Mouse (Mus musculus): ENCODE measurements at regions not wholly inside any gene's neighbourhood (a gene's known extent, or its start where the extent isn't known, plus 50 kb on each side); places are given as distances from the start of the nearest gene placed in this dataset.

DNA sequence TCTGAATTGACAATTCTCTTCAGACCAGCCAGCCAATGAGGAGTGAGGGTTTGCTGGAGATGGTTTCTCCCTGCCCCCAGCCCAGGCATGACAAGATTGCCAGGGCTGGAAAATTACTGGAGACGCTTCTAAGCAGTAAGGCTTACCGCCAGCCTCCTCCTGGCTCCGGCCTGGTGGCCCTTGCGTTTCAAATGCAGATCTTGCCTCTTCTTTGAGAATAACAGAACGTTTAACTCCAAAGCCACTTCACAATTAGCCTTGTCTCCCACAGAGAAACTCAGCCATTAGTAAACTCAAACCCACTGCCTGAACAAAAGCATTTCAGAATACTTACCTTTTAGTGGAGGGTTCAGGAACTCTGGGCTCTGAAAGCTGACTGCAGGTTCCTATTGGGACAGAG, 150.6 kb upstream of the Ajap1 start:
- DNase-seq (ENCODE audit: low read depth, low spot score), result peak; percentile 78
- no peaks in the 10 kb centered on the region for H3K9me3 ChIP-seq (ENCODE audit: control insufficient read depth, insufficient read depth, low read depth, low read length)

DNA sequence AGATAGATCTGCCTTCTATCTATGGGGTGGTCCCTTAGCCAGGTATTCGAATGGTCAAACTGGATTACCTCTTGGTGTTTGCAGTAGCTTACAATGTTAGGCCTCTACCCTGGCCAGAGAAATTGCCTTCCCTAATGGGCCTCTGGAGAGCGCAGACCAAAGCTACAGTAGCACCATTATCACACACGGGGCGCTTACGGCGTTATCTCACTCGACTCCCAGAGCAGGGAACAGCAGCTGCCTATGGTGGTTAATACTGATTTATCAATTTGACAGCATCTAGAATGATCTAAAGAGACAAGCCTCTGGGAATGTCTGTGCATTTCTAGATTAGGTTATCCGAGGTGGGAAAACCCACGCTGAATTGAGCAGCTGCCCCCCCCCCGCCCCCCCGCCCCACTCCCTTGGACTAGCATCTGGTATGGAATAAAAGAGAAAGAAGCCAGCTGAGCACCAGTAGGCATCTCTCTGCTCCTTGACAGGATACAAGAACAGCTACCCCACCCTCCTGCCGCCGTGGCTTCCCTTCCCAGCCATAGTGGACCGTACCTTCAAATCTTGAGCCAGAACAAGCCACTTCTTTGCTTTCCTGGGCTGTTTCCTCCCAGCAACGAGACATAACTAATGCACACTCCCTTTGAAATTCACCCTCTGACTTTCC, 151.7 kb upstream of the Ajap1 start:
- Histone ChIP-seq H3K27ac (ENCODE audit: insufficient read depth, low read depth, low read length, poor library complexity, severe bottlenecking) (no peak overlapping the region; the same call in 1 of the 2 replicates), H3K9me3 (ENCODE audit: control insufficient read depth, insufficient read depth, low read depth, low read length) (no peaks in the 10 kb centered on the region), H3K9ac (ENCODE audit: insufficient read depth, low read depth, low read length, poor library complexity, severe bottlenecking) (no peak overlapping the region), H3K4me3 (ENCODE audit: insufficient read depth in 1 of 2, low read depth in 1 of 2, low read length in 2 of 2, poor library complexity in 1 of 2, severe bottlenecking in 1 of 2) (no peak overlapping the region), H3K36me3 (ENCODE audit: control insufficient read depth, insufficient read depth, low read length, poor library complexity, severe bottlenecking) (no peaks in the 10 kb centered on the region), H3K4me1 (ENCODE audit: control insufficient read depth in 2 of 2, insufficient read depth in 2 of 2, low read length in 2 of 2, poor library complexity in 1 of 2) (peaks cover 3 to 18% of the 10 kb centered on the region in 2 experiments)
- in situ Hi-C loops (cut with MboI; ENCODE audit: low sequenced_read_pairs in 2 of 2, unreplicated experiment in 2 of 2), result no loop called here
- no peak for DNase-seq (ENCODE audit: low read depth, low spot score)
- no peak for TF ChIP-seq ZC3H11A (IDR thresholded peaks at IDR 0.05; ENCODE audit: borderline replicate concordance, low read depth, low read length)
- TF ChIP-seq HCFC1 (IDR thresholded peaks at IDR 0.05; ENCODE audit: borderline replicate concordance, insufficient read depth, low read length), result no peak
- no peak for TF ChIP-seq CHD2 (IDR thresholded peaks at IDR 0.05; ENCODE audit: low read depth, low read length)
- TF ChIP-seq ZNF384 (IDR thresholded peaks at IDR 0.05; ENCODE audit: low read depth, low read length), result no peak
- TF ChIP-seq MAFK (IDR thresholded peaks at IDR 0.05; ENCODE audit: insufficient read depth, low read depth, low read length), result no peak

More for the DNA sequence above, 150.6 kb upstream of the Ajap1 start:
- H3K9ac ChIP-seq (ENCODE audit: insufficient read depth, low read depth, low read length, poor library complexity, severe bottlenecking), result no peak overlapping the region
- no peak overlapping the region; the same call in 1 of the 2 replicates for H3K27ac ChIP-seq (ENCODE audit: insufficient read depth, low read depth, low read length, poor library complexity, severe bottlenecking)
- in situ Hi-C loops (cut with MboI; ENCODE audit: low sequenced_read_pairs in 2 of 2, unreplicated experiment in 2 of 2), result no loop called here
- peaks cover 3 to 18% of the 10 kb centered on the region in 2 experiments for H3K4me1 ChIP-seq (ENCODE audit: control insufficient read depth in 2 of 2, insufficient read depth in 2 of 2, low read length in 2 of 2, poor library complexity in 1 of 2)
- no peak overlapping the region for H3K4me3 ChIP-seq (ENCODE audit: insufficient read depth in 1 of 2, low read depth in 1 of 2, low read length in 2 of 2, poor library complexity in 1 of 2, severe bottlenecking in 1 of 2)
- TF ChIP-seq ZNF384 (IDR thresholded peaks at IDR 0.05; ENCODE audit: low read depth, low read length), result peak; percentile 29; the same call in 1 of the 2 replicates
- 0 out of 2 replicates have a peak, but pooled peaks have one; percentile 14 for TF ChIP-seq CHD2 (IDR thresholded peaks at IDR 0.05; ENCODE audit: low read depth, low read length)
- no peak for TF ChIP-seq ZC3H11A (IDR thresholded peaks at IDR 0.05; ENCODE audit: borderline replicate concordance, low read depth, low read length)
- no peak for TF ChIP-seq MAFK (IDR thresholded peaks at IDR 0.05; ENCODE audit: insufficient read depth, low read depth, low read length)
- TF ChIP-seq HCFC1 (IDR thresholded peaks at IDR 0.05; ENCODE audit: borderline replicate concordance, insufficient read depth, low read length), result no peak
- no peaks in the 10 kb centered on the region for H3K36me3 ChIP-seq (ENCODE audit: control insufficient read depth, insufficient read depth, low read length, poor library complexity, severe bottlenecking)

DNA sequence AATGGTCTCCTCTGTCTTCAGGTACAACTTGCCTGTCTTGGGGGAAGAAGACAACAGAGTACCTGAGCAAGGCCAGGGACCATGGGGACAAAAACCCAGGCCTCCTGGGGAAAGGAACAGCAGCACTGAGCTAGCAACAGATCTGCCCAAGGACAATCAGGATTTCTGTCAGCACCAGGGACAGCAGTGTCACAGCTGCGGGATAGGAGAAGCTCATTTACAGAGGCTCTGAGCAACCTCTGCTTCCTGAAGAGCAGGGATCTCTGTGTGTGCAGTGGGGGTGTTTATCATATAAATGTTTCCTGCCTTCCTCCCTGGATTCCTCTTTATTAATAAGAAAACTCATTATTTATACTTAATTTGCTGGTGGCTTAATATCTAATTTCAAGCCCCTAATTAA, 155.4 kb upstream of the Ajap1 start:
- no peak for DNase-seq (ENCODE audit: low read depth, low spot score)
- in situ Hi-C loops (cut with MboI; ENCODE audit: low sequenced_read_pairs in 2 of 2, unreplicated experiment in 2 of 2), result no loop called here
- H3K4me1 ChIP-seq (ENCODE audit: control insufficient read depth in 2 of 2, insufficient read depth in 2 of 2, low read length in 2 of 2, poor library complexity in 1 of 2), result peaks cover 3 to 10% of the 10 kb centered on the region in 2 experiments
- no peak overlapping the region for H3K27ac ChIP-seq (ENCODE audit: insufficient read depth, low read depth, low read length, poor library complexity, severe bottlenecking)
- no peak overlapping the region for H3K4me3 ChIP-seq (ENCODE audit: insufficient read depth in 1 of 2, low read depth in 1 of 2, low read length in 2 of 2, poor library complexity in 1 of 2, severe bottlenecking in 1 of 2)
- H3K36me3 ChIP-seq (ENCODE audit: control insufficient read depth, insufficient read depth, low read length, poor library complexity, severe bottlenecking), result no peaks in the 10 kb centered on the region
- TF ChIP-seq MAFK (IDR thresholded peaks at IDR 0.05; ENCODE audit: insufficient read depth, low read depth, low read length) (no peak), ZNF384 (IDR thresholded peaks at IDR 0.05; ENCODE audit: low read depth, low read length) (no peak), CHD2 (IDR thresholded peaks at IDR 0.05; ENCODE audit: low read depth, low read length) (no peak)
- no peak overlapping the region for H3K9ac ChIP-seq (ENCODE audit: insufficient read depth, low read depth, low read length, poor library complexity, severe bottlenecking)
- no peaks in the 10 kb centered on the region for H3K9me3 ChIP-seq (ENCODE audit: control insufficient read depth, insufficient read depth, low read depth, low read length)

DNA sequence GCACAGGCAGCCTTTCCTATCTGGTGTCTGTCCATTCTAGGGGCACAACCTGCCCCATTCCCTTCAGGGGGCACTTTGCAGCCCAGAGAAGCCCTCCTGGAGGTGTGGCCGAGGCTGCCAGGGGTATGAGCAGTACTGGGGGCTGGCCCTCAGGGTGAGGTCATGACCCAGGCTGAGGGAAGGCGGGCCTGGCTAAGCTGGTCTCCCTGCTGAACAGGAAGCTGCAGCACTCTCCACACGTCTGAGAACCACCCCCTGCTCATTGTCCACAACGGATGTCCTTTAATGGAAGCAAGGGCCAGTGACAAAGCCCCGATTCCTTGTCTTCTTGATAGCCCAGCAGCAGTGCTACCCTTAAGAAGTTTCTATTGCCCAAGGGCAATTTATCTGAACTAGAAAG, 169.2 kb upstream of the Ajap1 start:
- Histone ChIP-seq H3K27ac (ENCODE audit: insufficient read depth, low read depth, low read length, poor library complexity, severe bottlenecking) (no peak overlapping the region), H3K36me3 (ENCODE audit: control insufficient read depth, insufficient read depth, low read length, poor library complexity, severe bottlenecking) (no peaks in the 10 kb centered on the region)

More for the DNA sequence above, 169.2 kb upstream of the Ajap1 start:
- TF ChIP-seq CHD2 (IDR thresholded peaks at IDR 0.05; ENCODE audit: low read depth, low read length) (no peak), HCFC1 (IDR thresholded peaks at IDR 0.05; ENCODE audit: borderline replicate concordance, insufficient read depth, low read length) (no peak), MAFK (IDR thresholded peaks at IDR 0.05; ENCODE audit: insufficient read depth, low read depth, low read length) (no peak), ZC3H11A (IDR thresholded peaks at IDR 0.05; ENCODE audit: borderline replicate concordance, low read depth, low read length) (no peak), ZNF384 (IDR thresholded peaks at IDR 0.05; ENCODE audit: low read depth, low read length) (no peak)
- Histone ChIP-seq H3K4me1 (ENCODE audit: control insufficient read depth in 2 of 2, insufficient read depth in 2 of 2, low read length in 2 of 2, poor library complexity in 1 of 2) (0 out of 4 replicates have a peak, but pooled peaks cover 2 to 3% of the 10 kb centered on the region in 2 experiments), H3K9me3 (ENCODE audit: control insufficient read depth, insufficient read depth, low read depth, low read length) (no peaks in the 10 kb centered on the region), H3K4me3 (ENCODE audit: insufficient read depth in 1 of 2, low read depth in 1 of 2, low read length in 2 of 2, poor library complexity in 1 of 2, severe bottlenecking in 1 of 2) (no peak overlapping the region), H3K9ac (ENCODE audit: insufficient read depth, low read depth, low read length, poor library complexity, severe bottlenecking) (no peak overlapping the region)
- in situ Hi-C loops (cut with MboI; ENCODE audit: low sequenced_read_pairs in 2 of 2, unreplicated experiment in 2 of 2), result no loop called here
- no peak for DNase-seq (ENCODE audit: low read depth, low spot score)
